Mouse (Mus musculus): ENCODE data around the gene Dnajc30. TPM values are rescaled to one million over a fixed set of nuclear protein-coding genes. Genes with fewer than 3 reads are reported as not detected.

Dnajc30 gene
- total and polyA plus RNA-seq, 3 experiments: 8.0 to 51.3 (median 17.3) TPM

DNA sequence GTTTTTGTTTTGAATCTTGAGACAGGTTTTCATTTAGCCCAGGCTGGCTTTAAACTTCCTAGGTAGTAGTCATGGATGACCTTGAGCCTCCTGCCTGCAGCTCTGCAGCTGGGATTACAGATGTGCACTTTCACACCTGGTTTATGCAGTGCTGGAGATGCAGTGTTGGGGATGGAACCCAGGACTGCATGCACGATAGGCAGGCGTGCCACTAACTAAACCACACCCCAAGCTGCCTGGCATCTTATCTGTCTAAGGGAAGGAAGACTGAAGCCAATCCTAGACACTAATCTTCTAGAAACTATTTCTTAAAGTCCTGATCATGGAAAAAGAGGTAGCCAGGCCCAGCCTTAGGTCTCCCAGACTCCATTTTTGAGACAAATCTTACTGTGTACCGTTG, 6.4 kb downstream of the Dnajc30 start:
- no peak for ATAC-seq (ENCODE audit: extremely low read depth, insufficient number of reproducible peaks, low FRiP score, poor library complexity, severe bottlenecking)
- H3K4me1 ChIP-seq (ENCODE audit: insufficient read depth, low read depth, low read length): peaks cover 24% of the 10 kb centered on the region
- no peak overlapping the region for H3K4me3 ChIP-seq (ENCODE audit: low read depth, low read length)
- no peaks in the 10 kb centered on the region for H3K9me3 ChIP-seq (replicated peaks)
- TF ChIP-seq GATA2 (IDR thresholded peaks at IDR 0.05; ENCODE audit: borderline replicate concordance, low read depth, low read length): no peak
- no peak for TF ChIP-seq CTCF (IDR thresholded peaks at IDR 0.05; ENCODE audit: low read depth, low read length)
- TF ChIP-seq GATA1 (IDR thresholded peaks at IDR 0.05; ENCODE audit: borderline replicate concordance, low read length): no peak
- TF ChIP-seq TAL1 (conservative IDR thresholded peaks at IDR 0.05; ENCODE audit: low read depth, low read length): no peak
- TF ChIP-seq POLR2AphosphoS5 (IDR thresholded peaks at IDR 0.05; ENCODE audit: insufficient replicate concordance, low read depth, low read length): no peak
- H3K27me3 ChIP-seq (ENCODE audit: insufficient read depth, low read length): peaks cover 13% of the 10 kb centered on the region; the same call in 1 of the 2 replicates
- DNase-seq (ENCODE audit: low spot score): no peak
- H3K36me3 ChIP-seq (replicated peaks): peaks cover 30% of the 10 kb centered on the region

GRCm38 (mm10) chr5:135072061-135072460, 8.1 kb downstream of the Dnajc30 start:
- DNase-seq (ENCODE audit: low spot score): no peak

GRCm38 (mm10) chr5:135072720-135073119, 8.7 kb downstream of the Dnajc30 start:
- Histone ChIP-seq H3K9me3 (replicated peaks) (no peaks in the 10 kb centered on the region), H3K4me1 (ENCODE audit: insufficient read depth, low read depth, low read length) (peaks cover 22% of the 10 kb centered on the region), H3K4me3 (ENCODE audit: low read depth, low read length) (no peak overlapping the region), H3K36me3 (replicated peaks) (peaks cover 7% of the 10 kb centered on the region), H3K27me3 (ENCODE audit: insufficient read depth, low read length) (peaks cover 16% of the 10 kb centered on the region; the same call in 1 of the 2 replicates)
- ATAC-seq (ENCODE audit: extremely low read depth, insufficient number of reproducible peaks, low FRiP score, poor library complexity, severe bottlenecking): no peak
- no peak for TF ChIP-seq CTCF (IDR thresholded peaks at IDR 0.05; ENCODE audit: low read depth, low read length)
- TF ChIP-seq GATA1 (IDR thresholded peaks at IDR 0.05; ENCODE audit: borderline replicate concordance, low read length): no peak
- TF ChIP-seq POLR2AphosphoS5 (IDR thresholded peaks at IDR 0.05; ENCODE audit: insufficient replicate concordance, low read depth, low read length): no peak
- no peak for TF ChIP-seq TAL1 (conservative IDR thresholded peaks at IDR 0.05; ENCODE audit: low read depth, low read length)
- TF ChIP-seq GATA2 (IDR thresholded peaks at IDR 0.05; ENCODE audit: borderline replicate concordance, low read depth, low read length): no peak
- no peak for DNase-seq (ENCODE audit: low spot score)

More at GRCm38 (mm10) chr5:135072061-135072460, 8.1 kb downstream of the Dnajc30 start:
- no peak for ATAC-seq (ENCODE audit: extremely low read depth, insufficient number of reproducible peaks, low FRiP score, poor library complexity, severe bottlenecking)
- Histone ChIP-seq H3K4me3 (ENCODE audit: low read depth, low read length) (no peak overlapping the region), H3K27me3 (ENCODE audit: insufficient read depth, low read length) (peaks cover 16% of the 10 kb centered on the region; the same call in 1 of the 2 replicates), H3K9me3 (replicated peaks) (no peaks in the 10 kb centered on the region), H3K4me1 (ENCODE audit: insufficient read depth, low read depth, low read length) (peaks cover 17% of the 10 kb centered on the region), H3K36me3 (replicated peaks) (peaks cover 14% of the 10 kb centered on the region)
- no peak for TF ChIP-seq CTCF (IDR thresholded peaks at IDR 0.05; ENCODE audit: low read depth, low read length)
- no peak for TF ChIP-seq POLR2AphosphoS5 (IDR thresholded peaks at IDR 0.05; ENCODE audit: insufficient replicate concordance, low read depth, low read length)
- no peak for TF ChIP-seq GATA1 (IDR thresholded peaks at IDR 0.05; ENCODE audit: borderline replicate concordance, low read length)
- no peak for TF ChIP-seq TAL1 (conservative IDR thresholded peaks at IDR 0.05; ENCODE audit: low read depth, low read length)
- no peak for TF ChIP-seq GATA2 (IDR thresholded peaks at IDR 0.05; ENCODE audit: borderline replicate concordance, low read depth, low read length)

GRCm38 (mm10) chr5:135073349-135074150, 9.5 kb downstream of the Dnajc30 start:
- H3K4me1 ChIP-seq (ENCODE audit: insufficient read depth, low read depth, low read length): peaks cover 30% of the 10 kb centered on the region
- no peaks in the 10 kb centered on the region for H3K9me3 ChIP-seq (replicated peaks)
- peaks cover 19% of the 10 kb centered on the region for H3K27me3 ChIP-seq (ENCODE audit: insufficient read depth, low read length)
- no peak for DNase-seq (ENCODE audit: low spot score)
- H3K4me3 ChIP-seq (ENCODE audit: low read depth, low read length): no peak overlapping the region
- TF ChIP-seq CTCF (IDR thresholded peaks at IDR 0.05; ENCODE audit: low read depth, low read length): no peak
- no peak for TF ChIP-seq TAL1 (conservative IDR thresholded peaks at IDR 0.05; ENCODE audit: low read depth, low read length)
- TF ChIP-seq GATA1 (IDR thresholded peaks at IDR 0.05; ENCODE audit: borderline replicate concordance, low read length): no peak
- no peak for TF ChIP-seq POLR2AphosphoS5 (IDR thresholded peaks at IDR 0.05; ENCODE audit: insufficient replicate concordance, low read depth, low read length)
- no peak for TF ChIP-seq GATA2 (IDR thresholded peaks at IDR 0.05; ENCODE audit: borderline replicate concordance, low read depth, low read length)
- ATAC-seq (ENCODE audit: extremely low read depth, insufficient number of reproducible peaks, low FRiP score, poor library complexity, severe bottlenecking): no peak
- H3K36me3 ChIP-seq (replicated peaks): no peaks in the 10 kb centered on the region

- Histone ChIP-seq H3K9me3 (replicated peaks) (no peaks in the 10 kb centered on the region), H3K4me3 (ENCODE audit: low read depth, low read length) (no peak overlapping the region), H3K27me3 (ENCODE audit: insufficient read depth, low read length) (peaks cover 40% of the 10 kb centered on the region), H3K36me3 (replicated peaks) (no peaks in the 10 kb centered on the region), H3K4me1 (ENCODE audit: insufficient read depth, low read depth, low read length) (peaks cover 29% of the 10 kb centered on the region)
- DNase-seq (ENCODE audit: low spot score) (no peak), ATAC-seq (ENCODE audit: extremely low read depth, insufficient number of reproducible peaks, low FRiP score, poor library complexity, severe bottlenecking) (no peak)
- no peak for TF ChIP-seq TAL1 (conservative IDR thresholded peaks at IDR 0.05; ENCODE audit: low read depth, low read length)
- TF ChIP-seq POLR2AphosphoS5 (IDR thresholded peaks at IDR 0.05; ENCODE audit: insufficient replicate concordance, low read depth, low read length): no peak
- no peak for TF ChIP-seq GATA1 (IDR thresholded peaks at IDR 0.05; ENCODE audit: borderline replicate concordance, low read length)
- no peak for TF ChIP-seq CTCF (IDR thresholded peaks at IDR 0.05; ENCODE audit: low read depth, low read length)
- no peak for TF ChIP-seq GATA2 (IDR thresholded peaks at IDR 0.05; ENCODE audit: borderline replicate concordance, low read depth, low read length)
Measured at GRCm38 (mm10) chr5:135075655-135076054, 11.7 kb downstream of the Dnajc30 start.

DNA sequence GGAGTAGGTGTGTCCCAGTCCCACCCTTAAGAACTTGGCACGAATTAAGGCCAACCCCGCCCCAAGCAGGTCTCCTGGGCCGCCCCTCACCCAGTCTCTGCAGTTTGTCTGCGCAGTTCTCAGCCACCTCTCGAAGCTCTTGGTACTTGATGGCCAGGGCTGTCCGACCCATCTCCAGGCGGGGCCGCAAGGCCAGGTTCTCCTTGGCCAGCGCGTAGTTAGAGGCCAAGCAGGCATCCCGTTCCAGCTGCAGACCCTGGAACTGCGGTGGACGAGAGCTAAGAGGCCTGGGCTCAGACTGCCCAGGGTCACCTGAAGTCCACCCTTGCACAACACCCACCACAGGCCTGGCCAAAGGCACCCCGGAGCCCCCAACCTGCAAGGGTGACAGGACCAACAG, 12.4 kb downstream of the Dnajc30 start:
- Histone ChIP-seq H3K9me3 (replicated peaks) (no peaks in the 10 kb centered on the region), H3K4me3 (ENCODE audit: low read depth, low read length) (no peak overlapping the region), H3K36me3 (replicated peaks) (no peaks in the 10 kb centered on the region), H3K27me3 (ENCODE audit: insufficient read depth, low read length) (peaks cover 43% of the 10 kb centered on the region), H3K4me1 (ENCODE audit: insufficient read depth, low read depth, low read length) (peaks cover 30% of the 10 kb centered on the region)
- TF ChIP-seq CTCF (IDR thresholded peaks at IDR 0.05; ENCODE audit: low read depth, low read length): no peak
- TF ChIP-seq TAL1 (conservative IDR thresholded peaks at IDR 0.05; ENCODE audit: low read depth, low read length): no peak
- TF ChIP-seq GATA1 (IDR thresholded peaks at IDR 0.05; ENCODE audit: borderline replicate concordance, low read length): no peak
- ATAC-seq (ENCODE audit: extremely low read depth, insufficient number of reproducible peaks, low FRiP score, poor library complexity, severe bottlenecking): no peak
- no peak for DNase-seq (ENCODE audit: low spot score)
